Mouse (Mus musculus) midbrain, embryonic 15.5 days (tissue): Measurements from ENCODE around the gene Galr3. TPM values are rescaled to one million over a fixed set of nuclear protein-coding genes. Genes with fewer than 3 reads are reported as not detected.
A peak's percentile ranks its signal among the peaks of the same experiment; 100 is the strongest.

Source experiments
- ATAC-seq: fragments of 200-750 bp; cut with Nextera tagmentation; replicated peaks from 2 replicates; pipeline ENCODE4 v1.8.0; 2017; ENCODE audit warnings: moderate TSS enrichment
- H3K27ac ChIP-seq: fragments of 300-500 bp; sonication (generic); 2 replicates; pipeline ENCODE4 v1.5.1; 2015; ENCODE audit warnings: mild to moderate bottlenecking, inconsistent platforms
- H3K27me3 ChIP-seq: fragments of 300-500 bp; sonication (generic); replicated peaks from 2 replicates; pipeline ENCODE4 v1.6.1; 2015; ENCODE audit warnings: inconsistent platforms
- H3K36me3 ChIP-seq: fragments of 300-500 bp; sonication (generic); replicated peaks from 2 replicates; pipeline ENCODE4 v1.6.1; 2015; ENCODE audit warnings: inconsistent platforms
- H3K4me1 ChIP-seq: fragments of 300-500 bp; sonication (generic); 2 replicates; pipeline ENCODE4 v1.6.1; 2015; ENCODE audit warnings: inconsistent platforms
- H3K4me2 ChIP-seq: fragments of 300-500 bp; sonication (generic); 2 replicates; pipeline ENCODE4 v1.6.1; 2015; ENCODE audit warnings: inconsistent platforms, mild to moderate bottlenecking, moderate library complexity
- H3K4me3 ChIP-seq: fragments of 300-500 bp; sonication (generic); 2 replicates; pipeline ENCODE4 v1.5.1; 2015; ENCODE audit warnings: mild to moderate bottlenecking, inconsistent platforms
- H3K9ac ChIP-seq: fragments of 300-500 bp; sonication (generic); 2 replicates; pipeline ENCODE4 v1.6.1; 2015; ENCODE audit warnings: mild to moderate bottlenecking, inconsistent platforms
- H3K9me3 ChIP-seq: fragments of 300-500 bp; sonication (generic); 2 replicates; pipeline ENCODE4 v1.6.1; 2016; ENCODE audit warnings: inconsistent platforms
- WGBS: fragments of 180-500 bp; shearing (Covaris S2); methylation state at CpG from one replicate; pipeline ENCODE4 v1.1.7; 2015; ENCODE audit warnings: mixed read lengths; 5-methylcytosine and 5-hydroxymethylcytosine counted together
- polyA plus RNA-seq: library from polyadenylated mRNA; unstranded; fragments of >200 nt; fragmentation: Nextera tagmentation; extraction: Ambion mirVana; gene quantifications from 2 replicates; pipeline ENCODE4 v1.2.1, GENCODE M21; 2015

The Galr3 gene
- not detected in 2 replicates for polyA plus RNA-seq

DNA sequence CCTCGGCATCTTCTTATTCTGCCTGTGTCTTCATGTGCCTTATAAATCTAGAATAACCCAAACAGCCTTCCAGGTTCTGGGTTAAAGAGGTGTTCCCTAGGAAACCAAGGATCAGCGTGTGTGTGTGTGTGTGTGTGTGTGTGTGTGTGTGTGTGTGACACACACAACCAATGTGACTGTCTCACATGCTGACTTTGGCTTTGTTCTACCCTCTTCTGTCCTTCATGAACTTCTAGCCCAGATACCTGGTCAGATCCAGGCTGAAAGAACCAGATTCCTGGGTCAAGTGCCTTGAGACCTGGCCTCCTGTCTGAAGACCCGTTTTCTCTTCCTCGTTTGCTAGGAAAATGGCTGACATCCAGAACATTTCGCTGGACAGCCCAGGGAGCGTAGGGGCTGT is at the start of gene Galr3:
Gene Galr3 (plus strand): TSS at position 301 of the 400 bp plus-strand sequence.
- 79% methylated on average over 6 of the region's 6 CpGs for WGBS
- Histone ChIP-seq H3K27ac (peak within 1 kb of the TSS; percentile 49), H3K36me3 (no peaks in the 10 kb centered on the region), H3K27me3 (peaks cover 49% of the 10 kb centered on the region), H3K9me3 (no peaks in the 10 kb centered on the region), H3K4me1 (peaks cover 33% of the 10 kb centered on the region), H3K4me2 (peak within 1 kb of the TSS; percentile 90), H3K9ac (peak within 1 kb of the TSS; percentile 59), H3K4me3 (peak within 1 kb of the TSS; percentile 61)
- ATAC-seq, result no peak

- Histone ChIP-seq H3K36me3 (peaks cover 44% of the 10 kb centered on the region), H3K4me2 (no peak overlapping the region)
- 94% methylated on average over 7 of the region's 7 CpGs for WGBS
Measured at GRCm38 (mm10) chr15:78992235-78992634, 49.5 kb upstream of the Galr3 start.

DNA sequence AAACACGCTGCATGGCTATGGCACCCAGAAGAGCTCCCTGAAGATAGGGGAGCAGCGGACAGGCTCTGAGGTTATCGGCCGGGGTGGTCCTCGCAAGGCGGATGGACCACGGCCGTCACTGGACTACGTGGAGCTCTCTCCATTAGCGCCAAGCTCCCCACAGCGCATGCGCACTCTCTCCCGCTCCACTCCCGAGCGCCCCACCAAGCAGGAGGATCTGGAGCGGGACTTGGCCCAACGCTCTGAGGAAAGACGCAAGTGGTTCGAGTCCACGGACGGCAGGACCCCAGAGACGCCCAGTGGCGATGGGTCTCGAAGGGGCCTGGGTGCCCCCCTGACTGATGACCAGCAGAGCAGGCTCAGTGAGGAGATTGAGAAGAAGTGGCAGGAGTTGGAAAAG is 48.8 kb upstream of the Galr3 start:
- 98% methylated on average over 24 of the region's 24 CpGs for WGBS
- H3K9me3 ChIP-seq, result no peaks in the 10 kb centered on the region
- ATAC-seq, result no peak

More at GRCm38 (mm10) chr15:78992235-78992634, 49.5 kb upstream of the Galr3 start:
- no peak overlapping the region for H3K4me3 ChIP-seq
- no peak overlapping the region for H3K27ac ChIP-seq
- no peak overlapping the region for H3K9ac ChIP-seq
- no peaks in the 10 kb centered on the region for H3K9me3 ChIP-seq
- H3K4me1 ChIP-seq, result peaks cover 13% of the 10 kb centered on the region; the same call in 1 of the 2 replicates
- ATAC-seq, result no peak
- H3K27me3 ChIP-seq, result no peaks in the 10 kb centered on the region

DNA sequence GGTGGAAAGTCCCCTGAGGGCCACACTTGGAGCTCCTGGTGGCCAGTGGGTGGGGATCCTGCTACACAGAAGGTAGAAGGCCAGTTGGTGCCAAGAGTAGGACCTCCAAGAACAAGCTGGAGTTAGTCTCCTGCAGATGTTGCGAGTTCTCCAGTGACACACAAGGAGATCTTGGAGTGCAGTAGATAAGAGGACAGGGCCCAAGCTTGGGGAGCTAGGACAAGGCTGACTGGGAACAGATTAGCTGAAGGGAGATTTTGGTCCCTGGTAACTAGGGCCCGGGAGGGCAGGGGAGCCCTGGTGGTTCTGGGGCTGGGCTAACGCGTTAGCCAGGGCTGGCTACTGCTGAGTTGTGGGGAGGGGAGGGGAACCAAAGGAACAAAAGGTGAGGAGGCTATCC is 45.8 kb upstream of the Galr3 start:
- H3K4me2 ChIP-seq, result no peak overlapping the region
- no peak for ATAC-seq
- H3K9ac ChIP-seq, result no peak overlapping the region
- H3K27me3 ChIP-seq, result no peaks in the 10 kb centered on the region
- H3K4me1 ChIP-seq, result no peaks in the 10 kb centered on the region
- WGBS, result 90% methylated on average over 4 of the region's 4 CpGs
- peaks cover 38% of the 10 kb centered on the region for H3K36me3 ChIP-seq
- H3K9me3 ChIP-seq, result no peaks in the 10 kb centered on the region
- H3K27ac ChIP-seq, result no peak overlapping the region
- H3K4me3 ChIP-seq, result no peak overlapping the region

More for the DNA sequence above, 48.8 kb upstream of the Galr3 start:
- H3K36me3 ChIP-seq, result peaks cover 44% of the 10 kb centered on the region
- H3K4me1 ChIP-seq, result peaks cover 9% of the 10 kb centered on the region; the same call in 1 of the 2 replicates
- no peak overlapping the region for H3K27ac ChIP-seq
- no peak overlapping the region for H3K4me2 ChIP-seq
- H3K4me3 ChIP-seq, result no peak overlapping the region
- no peaks in the 10 kb centered on the region for H3K27me3 ChIP-seq
- no peak overlapping the region for H3K9ac ChIP-seq

- Histone ChIP-seq H3K4me1 (no peaks in the 10 kb centered on the region), H3K36me3 (peaks cover 37% of the 10 kb centered on the region), H3K27ac (no peak overlapping the region), H3K9me3 (no peaks in the 10 kb centered on the region), H3K27me3 (no peaks in the 10 kb centered on the region), H3K9ac (no peak overlapping the region), H3K4me3 (no peak overlapping the region), H3K4me2 (no peak overlapping the region)
- 91% methylated on average over 3 of the region's 3 CpGs for WGBS
- ATAC-seq, result no peak
Measured at GRCm38 (mm10) chr15:78996663-78997062, 45.0 kb upstream of the Galr3 start.

DNA sequence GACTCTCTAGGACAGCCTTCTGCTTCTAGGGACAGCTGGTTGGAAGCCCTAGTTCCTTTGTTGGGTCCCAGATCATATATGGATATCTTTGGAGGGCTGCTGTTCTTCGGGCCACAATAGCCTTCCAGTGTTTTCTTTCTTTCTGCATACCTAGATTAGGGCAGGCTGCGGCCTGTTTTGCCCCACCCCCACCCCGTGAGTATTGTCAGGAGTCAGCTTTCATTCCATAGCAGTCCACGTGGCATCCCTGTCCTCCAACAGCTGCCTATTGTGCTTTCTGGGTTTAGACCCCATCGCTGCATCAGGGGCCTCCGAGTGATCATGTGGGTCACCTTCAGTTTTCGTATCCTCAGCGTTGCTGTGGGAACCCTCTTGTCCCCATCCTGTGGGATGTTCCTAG is 43.3 kb upstream of the Galr3 start:
- no peak overlapping the region for H3K4me3 ChIP-seq
- H3K9me3 ChIP-seq, result no peaks in the 10 kb centered on the region
- H3K27me3 ChIP-seq, result no peaks in the 10 kb centered on the region
- H3K27ac ChIP-seq, result no peak overlapping the region
- H3K9ac ChIP-seq, result no peak overlapping the region
- no peak overlapping the region for H3K4me2 ChIP-seq
- no peaks in the 10 kb centered on the region for H3K4me1 ChIP-seq
- ATAC-seq, result no peak
- peaks cover 29% of the 10 kb centered on the region for H3K36me3 ChIP-seq
- 59% methylated on average over 8 of the region's 8 CpGs for WGBS

DNA sequence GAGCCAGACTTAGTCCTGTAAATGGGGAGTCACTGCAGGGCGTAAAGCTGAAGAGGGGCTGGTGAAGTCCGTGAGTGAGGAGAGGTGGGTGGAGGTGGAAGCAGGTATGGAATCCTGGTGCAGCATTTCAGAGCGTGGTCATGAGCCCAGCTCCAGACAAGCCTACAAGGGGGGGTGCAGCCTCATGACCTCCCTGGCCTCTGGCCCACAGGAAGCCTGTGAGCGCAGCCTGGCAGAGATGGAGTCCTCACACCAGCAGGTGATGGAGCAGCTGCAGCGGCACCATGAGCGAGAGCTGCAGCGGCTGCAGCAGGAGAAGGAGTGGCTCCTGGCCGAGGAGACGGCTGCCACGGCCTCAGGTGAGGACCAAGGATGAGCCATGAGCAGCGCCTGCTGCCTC is 42.1 kb upstream of the Galr3 start:
- WGBS, result 90% methylated on average over 11 of the region's 11 CpGs
- peaks cover 20% of the 10 kb centered on the region for H3K36me3 ChIP-seq
- no peaks in the 10 kb centered on the region for H3K9me3 ChIP-seq
- no peaks in the 10 kb centered on the region for H3K4me1 ChIP-seq
- ATAC-seq, result no peak
- no peak overlapping the region for H3K4me2 ChIP-seq
- H3K27me3 ChIP-seq, result no peaks in the 10 kb centered on the region
- no peak overlapping the region for H3K9ac ChIP-seq
- H3K4me3 ChIP-seq, result no peak overlapping the region
- no peak overlapping the region for H3K27ac ChIP-seq

GRCm38 (mm10) chr15:79000357-79000791 is 41.3 kb upstream of the Galr3 start:
- H3K27ac ChIP-seq, result no peak overlapping the region
- 84% methylated on average over 7 of the region's 7 CpGs for WGBS
- H3K9ac ChIP-seq, result no peak overlapping the region
- H3K36me3 ChIP-seq, result peaks cover 17% of the 10 kb centered on the region
- no peaks in the 10 kb centered on the region for H3K4me1 ChIP-seq
- H3K27me3 ChIP-seq, result no peaks in the 10 kb centered on the region
- no peak overlapping the region for H3K4me2 ChIP-seq
- H3K9me3 ChIP-seq, result no peaks in the 10 kb centered on the region
- no peak for ATAC-seq
- H3K4me3 ChIP-seq, result no peak overlapping the region

- no peak overlapping the region for H3K4me3 ChIP-seq
- 94% methylated on average over 5 of the region's 5 CpGs for WGBS
- no peaks in the 10 kb centered on the region for H3K9me3 ChIP-seq
- no peak for ATAC-seq
- no peaks in the 10 kb centered on the region for H3K4me1 ChIP-seq
- H3K9ac ChIP-seq, result no peak overlapping the region
- H3K36me3 ChIP-seq, result peaks cover 17% of the 10 kb centered on the region
- H3K4me2 ChIP-seq, result no peak overlapping the region
- no peaks in the 10 kb centered on the region for H3K27me3 ChIP-seq
- no peak overlapping the region for H3K27ac ChIP-seq
Measured at GRCm38 (mm10) chr15:79001559-79001958, 40.1 kb upstream of the Galr3 start.

DNA sequence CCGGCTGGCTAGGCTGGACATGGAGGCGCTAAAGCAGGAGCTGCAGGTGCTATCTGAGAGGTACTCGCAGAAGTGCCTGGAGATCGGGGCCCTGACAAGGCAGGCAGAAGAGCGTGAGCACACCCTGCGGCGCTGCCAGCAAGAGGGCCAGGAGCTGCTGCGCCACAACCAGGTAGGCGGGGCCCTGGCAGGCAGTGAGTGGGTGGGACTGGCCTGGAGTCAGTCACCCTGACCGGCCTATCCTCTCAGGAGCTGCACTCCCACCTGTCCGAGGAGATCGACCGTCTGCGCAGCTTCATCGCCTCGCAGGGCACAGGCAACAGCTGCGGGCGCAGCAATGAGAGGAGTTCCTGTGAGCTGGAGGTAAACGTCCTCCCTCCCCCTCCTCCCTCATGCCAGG is 39.6 kb upstream of the Galr3 start:
- no peak overlapping the region for H3K9ac ChIP-seq
- H3K36me3 ChIP-seq, result peaks cover 17% of the 10 kb centered on the region
- H3K27me3 ChIP-seq, result no peaks in the 10 kb centered on the region
- H3K9me3 ChIP-seq, result no peaks in the 10 kb centered on the region
- 69% methylated on average over 19 of the region's 19 CpGs for WGBS
- H3K27ac ChIP-seq, result no peak overlapping the region
- no peaks in the 10 kb centered on the region for H3K4me1 ChIP-seq
- no peak for ATAC-seq
- H3K4me3 ChIP-seq, result no peak overlapping the region
- H3K4me2 ChIP-seq, result no peak overlapping the region

- Histone ChIP-seq H3K9ac (no peak overlapping the region), H3K9me3 (no peaks in the 10 kb centered on the region), H3K4me3 (no peak overlapping the region), H3K27ac (no peak overlapping the region), H3K4me1 (no peaks in the 10 kb centered on the region), H3K27me3 (no peaks in the 10 kb centered on the region), H3K36me3 (peaks cover 17% of the 10 kb centered on the region), H3K4me2 (no peak overlapping the region)
- 86% methylated on average over 3 of the region's 3 CpGs for whole genome bisulfite sequencing
- no peak for ATAC-seq
Measured at GRCm38 (mm10) chr15:79003079-79003478, 38.6 kb upstream of the Galr3 start.

DNA sequence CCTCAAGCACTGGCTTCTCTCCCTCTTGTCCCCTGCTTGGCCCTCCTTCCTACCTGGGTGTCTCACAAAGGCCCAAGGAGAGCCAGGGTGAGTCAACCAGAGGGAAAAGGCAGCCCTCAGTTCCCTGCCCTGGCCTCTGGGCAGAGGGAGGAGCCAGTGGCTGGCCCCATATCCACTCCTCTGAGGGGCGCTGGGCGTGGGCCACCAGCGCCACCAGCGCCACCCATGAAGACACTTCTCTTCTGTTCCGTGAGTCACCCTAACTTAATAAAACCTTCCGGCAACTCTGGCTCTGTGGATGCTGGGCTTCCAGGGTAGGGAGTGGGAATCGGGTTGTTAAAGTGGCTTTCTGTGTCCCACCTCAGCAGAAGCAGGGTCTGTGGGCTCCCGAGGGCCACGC is 36.1 kb upstream of the Galr3 start:
- H3K4me1 ChIP-seq, result no peaks in the 10 kb centered on the region
- H3K4me2 ChIP-seq, result no peak overlapping the region
- 94% methylated on average over 9 of the region's 9 CpGs for WGBS
- no peaks in the 10 kb centered on the region for H3K9me3 ChIP-seq
- H3K27ac ChIP-seq, result no peak overlapping the region
- H3K27me3 ChIP-seq, result no peaks in the 10 kb centered on the region
- H3K36me3 ChIP-seq, result peaks cover 13% of the 10 kb centered on the region
- no peak for ATAC-seq
- H3K9ac ChIP-seq, result no peak overlapping the region
- no peak overlapping the region for H3K4me3 ChIP-seq

DNA sequence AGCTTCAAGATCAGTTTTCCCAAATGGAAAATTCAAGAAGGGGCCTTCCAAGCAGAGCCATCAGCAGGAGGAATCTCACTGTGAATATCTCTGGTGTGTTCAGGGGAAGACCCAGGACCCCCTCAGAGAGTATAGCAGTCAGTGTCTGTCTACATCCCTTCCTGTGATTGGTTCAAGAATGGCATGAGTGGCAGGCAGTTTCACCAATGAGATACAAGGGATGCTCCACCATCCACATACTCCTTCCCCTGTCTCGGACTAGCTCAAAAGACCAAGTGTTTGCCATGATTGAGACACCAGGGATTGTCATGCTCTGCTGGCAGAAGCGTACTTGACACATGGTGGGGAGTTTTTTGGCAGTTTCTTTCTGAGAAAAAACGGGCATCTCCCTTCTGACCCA is 35.0 kb upstream of the Galr3 start:
- peaks cover 13% of the 10 kb centered on the region for H3K36me3 ChIP-seq
- H3K9me3 ChIP-seq, result no peaks in the 10 kb centered on the region
- no peak overlapping the region for H3K4me2 ChIP-seq
- no peak for ATAC-seq
- no peaks in the 10 kb centered on the region for H3K27me3 ChIP-seq
- H3K27ac ChIP-seq, result no peak overlapping the region
- 76% methylated on average over 3 of the region's 3 CpGs for WGBS
- no peak overlapping the region for H3K9ac ChIP-seq
- no peak overlapping the region for H3K4me3 ChIP-seq
- no peaks in the 10 kb centered on the region for H3K4me1 ChIP-seq
